Mouse (Mus musculus): ENCODE results near the gene Ehd2. TPM values are rescaled to one million over a fixed set of nuclear protein-coding genes. Genes with fewer than 3 reads are reported as not detected.

Ehd2 gene
- total RNA-seq, 2 experiments from 2014 or later = 0.21 to 0.27 TPM

DNA sequence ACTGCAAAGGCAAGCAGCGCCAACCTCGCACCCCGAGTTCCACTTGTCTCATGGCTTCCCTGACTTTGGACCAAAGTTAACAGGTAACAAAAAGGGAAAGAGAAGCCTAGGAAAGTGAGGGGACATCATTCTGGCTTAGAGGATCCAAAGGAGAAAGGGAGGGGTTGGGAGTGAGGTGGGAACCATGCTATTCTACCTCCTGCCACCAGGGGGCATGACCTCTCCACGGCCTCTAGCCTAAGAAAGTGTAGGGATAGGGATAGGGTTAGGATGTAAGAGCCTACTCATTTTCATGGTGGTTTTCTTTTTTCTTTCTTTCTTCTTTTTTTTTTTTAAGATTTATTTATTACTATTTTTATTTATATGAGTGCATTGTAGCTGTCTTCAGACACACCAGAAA is 8.5 kb upstream of the Ehd2 start:
- peak; percentile 82 for ATAC-seq (replicated peaks; ENCODE audit: poor library complexity)

DNA sequence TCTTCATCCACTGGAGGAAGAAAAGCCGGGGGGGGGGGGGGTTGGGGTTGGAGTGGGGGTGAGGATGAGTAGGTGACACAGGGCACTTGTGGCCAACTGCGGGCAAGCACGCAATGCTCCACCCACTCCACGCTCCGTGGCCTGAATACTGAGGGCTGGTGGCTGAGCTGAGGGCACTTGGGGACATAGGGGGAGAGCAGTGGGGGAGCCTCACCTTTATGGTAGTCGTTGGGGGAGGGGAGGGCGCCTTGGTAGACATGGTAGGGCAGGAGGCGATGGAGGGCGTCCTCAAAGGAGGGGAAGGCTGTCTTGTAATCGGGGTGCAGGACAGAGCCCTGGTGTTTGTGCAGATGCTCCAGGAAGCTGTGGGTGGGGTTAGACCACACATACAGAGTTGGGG is 8.1 kb upstream of the Ehd2 start:
- ATAC-seq (replicated peaks; ENCODE audit: poor library complexity) = no peak

- peak; percentile 67 for ATAC-seq (replicated peaks; ENCODE audit: poor library complexity)
These were observed 7.3 kb upstream of the Ehd2 start for GRCm38 (mm10) chr7:15974712-15975111.

DNA sequence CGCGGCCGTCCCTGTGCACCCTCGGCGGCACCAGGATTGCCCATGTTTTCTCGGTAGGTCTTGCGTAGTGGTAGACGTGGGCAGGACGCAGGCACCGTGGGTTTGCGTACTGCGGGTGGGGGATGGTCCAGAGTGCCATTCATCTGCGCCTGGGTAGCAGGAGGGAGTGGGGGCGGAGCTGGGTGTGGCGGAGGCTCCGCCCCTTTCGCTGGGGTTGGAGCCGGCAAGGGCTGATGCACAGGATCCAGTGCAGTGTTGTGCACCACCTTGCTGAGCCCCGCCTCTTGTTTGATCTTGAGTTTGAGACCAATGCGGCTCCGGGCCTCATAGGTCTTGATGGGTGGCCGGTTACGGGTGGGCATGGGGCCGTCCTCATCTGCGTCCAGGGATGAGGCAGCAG is 4.9 kb upstream of the Ehd2 start:
- no peak for ATAC-seq (replicated peaks; ENCODE audit: poor library complexity)

GRCm38 (mm10) chr7:15969674-15970073 is 2.3 kb upstream of the Ehd2 start:
- peak; percentile 27; the same call in 1 of the 2 replicates for ATAC-seq (replicated peaks; ENCODE audit: poor library complexity)

- ATAC-seq (replicated peaks; ENCODE audit: poor library complexity) = no peak
These were observed 955 bp upstream of the Ehd2 start for GRCm38 (mm10) chr7:15968322-15968721.

DNA sequence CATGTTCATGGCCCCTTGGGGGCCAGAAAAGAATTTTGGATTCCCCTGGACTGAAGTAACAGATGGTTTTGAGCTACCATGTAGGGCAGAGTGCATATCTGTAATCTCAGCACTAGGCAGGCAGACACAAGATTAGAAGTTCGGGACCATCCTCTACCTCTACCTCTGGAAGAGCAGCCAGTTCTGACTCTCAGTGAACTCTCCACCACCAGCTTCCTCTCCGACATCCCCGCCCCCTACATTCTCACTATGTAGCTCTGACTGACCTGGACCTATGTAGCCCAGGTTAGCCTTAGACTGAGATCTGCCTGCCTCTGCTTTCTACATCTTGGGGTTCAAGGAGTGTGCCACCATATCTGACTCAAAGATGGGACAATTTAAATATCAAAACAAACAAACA is 878 bp downstream of the Ehd2 start:
- ATAC-seq (replicated peaks; ENCODE audit: poor library complexity) = no peak

DNA sequence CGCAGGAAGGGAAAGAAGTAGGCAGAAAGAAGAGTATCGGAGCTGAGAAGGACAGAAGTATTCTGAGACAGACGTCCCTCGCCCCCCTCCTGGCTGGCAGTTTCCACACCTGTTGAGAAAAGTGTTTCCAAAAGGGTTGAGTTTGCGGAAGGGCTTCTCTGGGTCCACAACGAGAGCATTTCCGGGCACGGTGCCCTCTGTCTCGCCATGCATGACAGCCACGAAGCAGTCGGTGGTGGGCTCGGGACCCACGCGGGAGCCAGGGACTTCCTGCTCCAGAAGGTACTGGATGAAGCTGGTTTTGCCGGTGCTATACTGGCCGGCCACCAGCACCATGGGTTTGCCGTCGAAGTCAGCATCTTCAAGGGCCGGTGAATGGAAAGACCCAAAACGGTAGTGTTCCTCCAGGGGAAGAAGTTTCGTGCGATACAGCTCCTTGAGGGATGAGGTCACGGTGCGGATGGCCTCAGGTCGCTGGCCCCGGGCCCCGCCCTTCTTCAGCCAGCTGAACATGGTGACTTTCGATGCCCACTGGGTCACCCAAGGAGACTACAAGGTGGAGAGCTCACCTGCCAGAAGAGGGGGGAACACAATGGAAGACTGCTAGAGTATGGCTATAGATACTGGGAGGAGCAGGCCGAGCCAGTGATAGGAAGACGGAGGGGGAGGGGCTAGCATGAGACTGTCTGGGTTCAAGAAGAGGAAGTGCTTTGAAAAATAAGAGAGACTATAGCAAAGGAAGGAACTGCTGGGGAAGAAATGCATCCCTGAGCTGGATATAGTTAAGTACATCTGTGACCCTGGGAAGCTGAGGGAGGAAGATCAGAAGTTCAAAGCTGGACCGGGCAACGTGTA is 3.3 kb downstream of the Ehd2 start:
- ATAC-seq (replicated peaks; ENCODE audit: poor library complexity) = no peak

- peak; percentile 51; the same call in 1 of the 2 replicates for ATAC-seq (replicated peaks; ENCODE audit: poor library complexity)
These were observed 4.8 kb downstream of the Ehd2 start for GRCm38 (mm10) chr7:15962311-15963288.

GRCm38 (mm10) chr7:15961798-15962197 is 5.6 kb downstream of the Ehd2 start:
- ATAC-seq (replicated peaks; ENCODE audit: poor library complexity) = no peak

- no peak for ATAC-seq (replicated peaks; ENCODE audit: poor library complexity)
These were observed 6.1 kb downstream of the Ehd2 start for GRCm38 (mm10) chr7:15961239-15961638.

DNA sequence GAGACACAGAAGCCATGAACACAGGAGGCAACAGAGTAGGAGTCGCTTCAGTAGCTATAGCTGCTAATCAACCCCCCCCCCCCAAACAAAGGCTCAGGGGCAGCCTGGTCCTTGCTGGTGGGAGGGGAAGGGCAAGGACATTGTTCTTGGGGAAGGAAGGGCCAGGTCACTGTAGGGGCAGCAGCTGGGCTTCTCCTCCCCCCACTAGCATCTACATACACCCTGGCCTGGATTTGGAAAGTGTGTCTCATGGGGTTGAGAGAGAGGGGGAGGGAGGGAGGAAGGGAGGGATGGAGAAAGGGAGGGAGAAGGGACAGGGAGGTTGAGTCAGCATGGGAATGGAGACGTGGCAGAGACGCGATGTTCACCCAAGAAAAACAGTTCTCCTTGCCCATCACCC is 6.7 kb downstream of the Ehd2 start:
- no peak for ATAC-seq (replicated peaks; ENCODE audit: poor library complexity)

DNA sequence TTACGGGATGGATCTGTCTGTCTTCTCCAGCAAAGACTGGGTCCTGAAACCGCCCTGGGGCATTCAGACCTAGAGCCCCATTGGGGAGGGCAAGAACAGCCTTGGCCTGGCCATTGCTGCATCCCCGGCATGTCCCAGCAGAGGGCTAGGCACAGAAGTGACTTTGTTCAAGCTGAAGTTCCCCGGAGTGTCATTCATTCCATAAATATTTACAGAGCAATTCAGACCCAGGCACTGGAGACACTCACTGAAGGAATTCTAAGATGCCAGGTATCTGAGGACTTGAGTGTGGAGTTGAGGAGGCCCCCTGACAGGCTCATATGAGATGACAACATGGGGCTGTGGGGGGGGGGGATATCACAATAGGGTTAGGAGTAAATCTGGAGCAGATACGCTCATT is 11.2 kb downstream of the Ehd2 start:
- ATAC-seq (replicated peaks; ENCODE audit: poor library complexity) = no peak

- no peak for ATAC-seq (replicated peaks; ENCODE audit: poor library complexity)
These were observed 11.9 kb downstream of the Ehd2 start for GRCm38 (mm10) chr7:15955509-15955908.

DNA sequence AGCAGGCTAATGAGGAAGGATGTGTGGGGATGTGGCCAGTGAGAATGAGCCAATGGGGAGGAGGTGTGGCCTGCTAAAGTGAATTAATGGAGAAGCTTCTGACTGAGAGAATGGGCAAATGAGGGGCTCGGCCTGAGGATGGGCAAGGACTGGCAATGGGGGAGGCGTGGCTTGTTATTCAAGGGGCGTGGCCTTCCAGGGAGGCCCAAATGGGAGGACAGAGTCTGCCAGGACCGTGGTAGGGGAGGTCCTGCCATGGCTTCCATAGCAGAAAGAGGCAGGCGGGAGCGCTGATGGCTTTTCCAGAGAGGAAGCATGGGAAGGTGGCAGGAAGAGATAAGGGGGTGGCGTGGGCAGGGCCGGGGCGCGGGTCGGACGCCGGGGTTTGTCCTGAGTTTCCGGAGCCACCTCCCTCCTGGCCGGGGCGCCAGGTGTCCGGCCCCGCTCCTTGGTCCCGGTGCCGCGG is 12.4 kb downstream of the Ehd2 start:
- ATAC-seq (replicated peaks; ENCODE audit: poor library complexity) = peak; percentile 42

GRCm38 (mm10) chr7:15954436-15954835 is 12.9 kb downstream of the Ehd2 start:
- ATAC-seq (replicated peaks; ENCODE audit: poor library complexity) = peak; percentile 9

DNA sequence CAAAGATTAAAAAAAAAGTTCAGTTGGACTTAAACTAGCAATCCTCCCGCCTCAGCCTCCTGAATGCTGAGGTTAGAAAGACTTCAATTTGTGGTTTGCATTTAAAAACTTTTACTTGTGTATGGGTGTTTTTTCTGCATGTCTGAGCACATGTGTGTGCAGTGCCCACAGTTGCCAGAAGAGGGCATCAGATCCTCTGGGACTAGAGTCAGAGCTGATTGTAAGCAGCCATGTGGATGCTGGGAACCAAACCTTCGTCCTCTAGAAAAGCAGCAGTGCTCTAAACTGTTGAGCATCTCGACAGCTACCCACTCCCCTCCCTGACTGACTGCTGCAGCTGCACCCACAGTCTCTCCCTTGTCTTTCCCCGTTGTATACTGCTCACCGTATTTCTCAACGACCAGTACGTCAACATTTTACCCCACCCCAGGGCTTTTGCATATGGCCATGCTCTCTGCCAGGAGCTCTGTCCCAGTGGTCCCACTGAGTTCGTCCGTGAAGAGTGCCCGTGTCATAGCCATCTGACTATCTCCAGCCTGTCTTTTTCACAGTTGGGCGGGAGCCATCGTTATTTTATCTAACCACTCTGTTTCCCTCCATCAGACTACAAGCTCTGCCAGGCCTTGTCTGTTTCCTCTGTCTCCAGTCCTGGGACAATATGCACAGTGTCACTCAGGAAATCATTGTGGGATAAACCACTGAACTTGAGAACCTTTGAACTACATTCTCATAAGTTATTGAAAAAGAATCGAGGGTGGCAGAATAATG is 13.9 kb downstream of the Ehd2 start:
- peak; percentile 17 for ATAC-seq (replicated peaks; ENCODE audit: poor library complexity)

GRCm38 (mm10) chr7:15952416-15952815 is 15.0 kb downstream of the Ehd2 start:
- ATAC-seq (replicated peaks; ENCODE audit: poor library complexity) = peak; percentile 52

DNA sequence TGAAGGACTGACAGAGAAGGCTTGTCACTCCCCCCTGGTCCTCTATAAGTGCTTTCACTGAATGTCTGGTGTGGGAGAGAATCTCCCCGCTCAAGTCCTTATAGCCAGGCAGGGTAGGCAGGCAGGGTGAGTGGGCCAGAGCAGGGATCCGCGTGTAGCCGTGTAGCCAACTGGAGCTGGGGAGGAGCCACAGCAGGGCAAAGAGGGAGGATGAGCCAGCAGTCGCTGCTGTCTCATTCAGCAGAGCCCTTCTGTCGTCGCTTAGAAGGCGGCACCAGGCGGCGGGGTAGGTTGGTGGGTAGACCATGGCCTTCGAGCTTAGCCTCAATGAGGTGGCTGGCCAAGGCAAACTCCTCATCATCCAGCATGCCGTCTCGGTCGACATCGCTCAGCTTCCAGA is 17.4 kb downstream of the Ehd2 start:
- no peak for ATAC-seq (replicated peaks; ENCODE audit: poor library complexity)

- 0 out of 2 replicates have a peak, but pooled peaks have one; percentile 4 for ATAC-seq (replicated peaks; ENCODE audit: poor library complexity)
These were observed 18.1 kb downstream of the Ehd2 start for GRCm38 (mm10) chr7:15949216-15949790.

Measured in megakaryocyte progenitor cell, adult 5-6 weeks (primary cell).